Mouse (Mus musculus): ENCODE data around the gene Fam50b.

DNA sequence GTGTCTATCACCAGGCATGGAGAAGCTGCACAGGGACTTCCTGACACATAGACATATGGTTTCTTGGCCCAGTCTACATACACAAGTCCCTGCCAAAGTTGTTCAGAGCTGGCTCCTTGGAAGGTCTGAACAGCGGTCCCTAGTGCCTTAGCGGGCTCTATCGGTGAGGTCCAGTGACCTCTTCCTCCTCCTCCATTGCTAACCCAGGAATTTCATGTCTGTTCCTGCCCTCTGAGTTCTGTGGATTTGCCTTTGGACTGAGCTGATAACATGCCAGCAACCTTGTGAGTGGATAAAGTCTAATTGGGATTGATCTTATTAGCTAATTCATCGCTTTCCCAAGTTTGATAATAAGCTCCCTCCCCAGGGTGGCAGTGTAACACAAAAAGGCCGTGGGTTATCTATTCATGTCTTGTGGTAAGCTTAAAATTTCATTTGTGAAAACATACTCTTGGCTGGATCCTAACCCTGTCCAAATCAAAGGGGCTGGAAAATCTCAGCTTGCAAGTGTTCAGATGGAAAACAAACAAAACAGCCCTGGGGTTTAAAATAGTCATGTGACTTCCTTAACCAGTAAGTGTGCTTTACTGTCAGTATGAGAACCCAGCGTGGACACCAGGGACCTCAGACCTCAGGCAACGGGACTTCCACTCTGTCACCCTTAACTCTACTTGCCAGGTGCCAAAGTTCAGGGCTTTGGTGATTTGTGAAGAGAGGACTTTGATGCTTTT lies 3.5 kb downstream of the Fam50b start:
- TF ChIP-seq CTCF (IDR thresholded peaks at IDR 0.05; ENCODE audit: extremely low read depth, insufficient read length, insufficient replicate concordance, low read depth, low read length) (no peak), POLR2A (IDR thresholded peaks at IDR 0.05; ENCODE audit: low read depth, low read length) (no peak)
